Mouse (Mus musculus) right cerebral cortex, adult 18-20 months (tissue): ENCODE measurements at regions not wholly inside any gene's neighbourhood (a gene's known extent, or its start where the extent isn't known, plus 50 kb on each side); places are given as distances from the start of the nearest gene placed in this dataset.

Experiments
- DNase-seq: peaks from one replicate; pipeline ENCODE4 v3.0.0; 2022; ENCODE audit warnings: mixed read lengths

DNA sequence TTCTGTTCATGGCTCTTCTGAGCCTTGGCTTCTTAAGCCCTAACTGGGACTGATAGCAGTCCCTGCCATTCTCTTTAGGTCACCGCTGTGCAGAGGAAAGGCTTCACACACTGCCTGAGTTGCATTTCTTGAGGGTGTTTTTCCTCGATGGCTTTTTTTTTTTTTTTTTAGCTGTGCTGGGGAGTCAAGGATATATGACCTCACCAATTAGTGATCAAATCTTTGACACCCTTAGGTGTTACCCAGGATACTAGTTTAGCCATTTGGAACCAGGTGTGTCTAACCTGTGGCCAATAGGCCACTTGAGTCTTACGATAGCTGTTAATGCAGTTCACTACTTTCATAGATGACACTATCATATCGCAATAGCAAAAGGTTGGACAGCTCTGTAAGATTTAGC lies 1247.5 kb upstream of the A1bg start:
- no peak for DNase-seq

DNA sequence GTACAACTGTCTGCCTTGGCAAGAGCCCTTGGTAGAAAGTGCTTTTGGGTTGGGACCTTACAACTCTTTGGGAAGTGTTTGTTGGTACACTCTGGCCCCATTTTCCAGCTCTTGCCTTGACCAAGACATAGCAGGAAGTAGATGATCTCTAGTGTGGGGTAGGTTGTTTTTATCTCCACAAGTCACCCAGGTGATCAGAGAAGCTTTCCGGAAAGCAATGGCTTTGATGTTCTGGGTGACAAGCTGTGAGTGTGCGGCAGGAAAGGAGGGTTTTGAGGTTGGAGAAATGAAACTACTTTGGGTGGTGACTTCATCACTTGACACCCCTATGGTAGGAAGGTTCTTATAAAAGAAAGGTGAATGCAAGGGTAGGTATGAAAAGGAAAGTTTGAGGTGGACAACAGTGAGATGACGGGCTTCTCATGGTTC lies 1246.8 kb upstream of the A1bg start:
- no peak for DNase-seq

DNA sequence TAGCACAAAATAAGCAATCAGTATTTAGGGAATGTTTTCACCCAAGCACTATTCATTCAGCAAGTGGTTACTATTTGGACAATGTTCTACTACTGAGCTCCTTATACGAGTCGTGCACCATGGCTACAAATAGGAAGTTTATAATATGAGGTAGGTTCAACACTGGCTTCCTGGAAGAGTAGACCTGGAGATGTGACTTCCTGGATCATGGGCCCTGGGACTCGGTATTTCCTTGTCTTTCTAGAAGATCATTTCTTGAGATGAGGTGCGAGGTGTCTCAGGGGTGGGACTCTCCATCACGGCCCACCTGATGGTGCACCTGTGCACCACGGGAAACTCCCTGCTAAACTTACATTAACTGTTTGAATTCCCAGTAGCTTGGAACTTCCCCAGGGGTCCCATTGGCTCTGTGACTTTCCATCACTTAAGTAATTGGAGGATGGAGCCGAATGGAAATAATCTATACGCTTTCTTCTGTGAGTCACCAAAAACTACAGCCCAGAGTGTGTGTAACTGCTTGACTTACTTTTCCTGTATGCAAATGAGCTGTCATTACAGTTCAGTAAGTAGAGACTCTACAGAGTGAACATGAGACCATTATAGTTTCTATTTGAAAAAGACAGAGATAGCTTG lies 1246.3 kb upstream of the A1bg start:
- DNase-seq = no peak

DNA sequence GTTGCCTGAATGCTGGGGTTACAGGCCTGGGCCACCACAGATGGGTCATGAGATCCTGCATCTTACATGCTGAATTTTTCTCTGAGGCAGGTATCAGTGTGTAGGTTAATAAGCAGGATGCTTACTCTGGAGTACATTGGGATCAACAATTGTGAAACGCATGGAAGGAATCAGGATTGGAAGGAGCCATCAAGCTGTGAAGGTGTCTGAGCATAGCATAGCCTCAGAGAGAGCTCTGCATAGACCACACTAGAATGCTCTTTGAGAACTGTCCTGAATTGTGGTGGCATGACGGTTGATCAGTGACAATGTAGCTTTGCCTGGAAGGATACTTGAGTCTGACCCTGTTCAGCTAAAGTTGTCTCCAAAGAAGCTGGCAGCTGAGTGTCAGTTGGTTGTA lies 1245.7 kb upstream of the A1bg start:
- no peak for DNase-seq

DNA sequence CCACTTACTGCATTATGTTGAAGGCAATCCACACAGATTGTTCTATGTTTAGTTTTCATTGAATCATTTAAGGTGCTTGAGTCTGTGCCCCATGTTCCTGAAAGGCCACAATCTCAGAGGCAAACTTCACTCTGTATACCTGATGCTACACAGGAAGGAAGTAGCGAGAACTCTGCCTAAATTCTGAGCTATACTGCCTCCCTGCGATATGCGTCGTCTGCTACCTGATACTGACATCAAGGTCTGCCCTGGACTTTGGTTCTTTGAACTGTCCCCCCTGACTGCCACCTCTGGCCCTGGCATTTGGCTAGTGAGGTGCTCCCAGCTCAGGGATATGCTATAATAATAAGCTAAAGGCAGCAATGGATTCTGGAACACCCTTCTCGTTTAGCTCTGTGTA lies 1244.0 kb upstream of the A1bg start:
- no peak for DNase-seq

DNA sequence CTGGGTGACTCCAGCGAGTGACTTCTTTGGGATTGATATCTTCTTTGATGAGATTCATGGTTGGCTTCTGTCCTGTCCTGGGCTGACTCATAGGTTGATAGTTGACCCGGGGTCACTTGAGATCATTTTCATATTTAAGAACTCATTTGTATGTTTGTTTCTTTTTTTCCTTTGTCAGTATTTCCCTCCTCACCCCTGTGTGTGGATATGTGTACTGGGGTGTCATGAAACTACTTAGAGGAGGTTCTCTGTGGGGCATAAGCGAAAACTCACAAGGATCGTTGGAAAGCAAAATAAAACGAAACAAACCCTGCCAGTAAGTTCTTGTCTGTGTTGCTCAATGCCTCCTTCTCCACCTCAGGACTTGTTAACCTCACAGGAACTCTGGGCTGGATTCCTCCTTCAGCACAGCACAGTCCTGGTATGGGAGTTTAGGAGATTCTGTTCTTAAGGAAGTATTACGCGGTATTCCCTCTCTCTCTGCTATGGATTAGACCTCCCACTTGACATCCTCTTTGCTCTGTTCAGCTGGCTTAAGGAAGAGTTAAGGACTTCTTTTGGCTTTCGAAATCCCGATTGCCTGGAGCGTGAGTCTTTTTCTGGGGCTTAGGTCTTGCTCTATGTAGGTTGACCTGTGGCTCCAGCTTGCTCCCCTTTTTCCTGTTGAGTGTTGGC lies 1243.2 kb upstream of the A1bg start:
- no peak for DNase-seq

DNA sequence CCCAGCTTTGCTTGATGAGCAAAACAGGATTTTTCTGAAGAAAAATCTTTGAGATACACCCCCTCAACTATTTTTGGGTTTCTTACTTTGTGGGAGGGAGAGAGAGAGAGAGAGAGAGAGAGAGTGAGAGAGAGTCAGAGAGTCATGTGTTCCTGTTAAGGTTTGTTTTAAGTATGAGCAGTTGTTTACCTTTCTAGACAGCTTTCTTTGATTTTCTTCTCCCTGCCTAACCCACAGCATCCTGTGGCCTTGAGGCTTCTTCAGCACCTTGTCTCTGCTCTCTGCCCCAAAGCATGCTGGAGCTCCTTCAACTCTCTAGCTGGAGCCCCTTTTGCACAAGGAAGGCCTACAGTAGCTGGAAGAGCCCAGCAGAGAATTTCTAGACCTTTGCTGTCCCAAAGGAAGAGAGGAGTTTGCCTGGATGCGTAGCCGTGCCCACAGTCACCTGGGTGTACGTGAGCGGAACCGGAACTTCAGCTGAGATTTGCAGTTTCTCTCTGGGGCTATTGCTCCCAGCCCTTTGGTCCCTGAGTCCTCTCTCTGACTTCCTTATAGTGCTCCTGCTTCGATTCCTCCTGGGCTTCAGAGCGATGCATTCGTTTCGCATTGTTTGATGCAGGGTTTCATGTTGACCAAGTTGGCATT lies 1242.1 kb upstream of the A1bg start:
- no peak for DNase-seq

DNA sequence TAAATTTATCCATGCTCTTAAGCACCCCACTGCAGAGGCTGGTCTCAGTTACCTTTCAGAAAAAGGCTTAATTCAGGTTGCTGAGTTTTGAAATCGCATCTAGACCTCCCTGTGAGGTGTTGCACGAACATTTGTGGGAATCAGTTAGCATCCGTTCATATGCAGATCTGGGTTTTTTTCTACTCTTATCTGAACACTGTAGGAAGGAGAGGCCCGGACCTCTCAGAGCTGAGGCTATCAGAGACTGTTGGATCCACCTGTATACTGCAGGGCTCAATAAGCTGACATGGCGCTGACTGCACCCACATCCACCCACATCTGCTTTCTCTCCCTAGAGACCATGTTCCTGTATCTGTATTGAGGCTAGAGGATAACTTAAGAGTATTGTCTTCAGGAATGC lies 1240.4 kb upstream of the A1bg start:
- no peak for DNase-seq

DNA sequence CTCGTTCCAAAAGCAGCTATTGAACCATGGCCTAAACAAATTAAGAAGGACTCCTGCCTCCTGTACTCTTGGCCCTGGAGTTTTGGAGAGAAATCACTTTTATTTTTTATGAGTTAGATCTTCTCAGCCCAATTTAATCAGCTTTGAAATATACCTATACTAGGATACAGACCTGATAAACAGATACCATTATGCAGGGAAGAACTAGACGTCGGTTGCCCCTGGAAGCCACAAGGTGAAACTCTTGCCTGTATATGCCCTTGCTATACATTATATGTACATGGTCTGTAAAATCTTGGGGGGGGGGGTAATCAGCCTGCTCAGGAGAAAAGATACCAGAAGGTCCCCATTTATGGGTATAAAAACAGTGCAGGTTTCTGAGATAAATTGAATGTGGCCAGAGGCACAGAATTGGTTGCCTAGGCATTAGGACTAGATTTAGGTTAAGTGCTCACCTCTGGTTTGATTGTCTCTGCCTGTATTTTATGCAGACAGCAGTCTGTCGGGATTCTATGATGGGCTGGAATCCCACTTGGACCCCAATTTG lies 1239.9 kb upstream of the A1bg start:
- no peak for DNase-seq

DNA sequence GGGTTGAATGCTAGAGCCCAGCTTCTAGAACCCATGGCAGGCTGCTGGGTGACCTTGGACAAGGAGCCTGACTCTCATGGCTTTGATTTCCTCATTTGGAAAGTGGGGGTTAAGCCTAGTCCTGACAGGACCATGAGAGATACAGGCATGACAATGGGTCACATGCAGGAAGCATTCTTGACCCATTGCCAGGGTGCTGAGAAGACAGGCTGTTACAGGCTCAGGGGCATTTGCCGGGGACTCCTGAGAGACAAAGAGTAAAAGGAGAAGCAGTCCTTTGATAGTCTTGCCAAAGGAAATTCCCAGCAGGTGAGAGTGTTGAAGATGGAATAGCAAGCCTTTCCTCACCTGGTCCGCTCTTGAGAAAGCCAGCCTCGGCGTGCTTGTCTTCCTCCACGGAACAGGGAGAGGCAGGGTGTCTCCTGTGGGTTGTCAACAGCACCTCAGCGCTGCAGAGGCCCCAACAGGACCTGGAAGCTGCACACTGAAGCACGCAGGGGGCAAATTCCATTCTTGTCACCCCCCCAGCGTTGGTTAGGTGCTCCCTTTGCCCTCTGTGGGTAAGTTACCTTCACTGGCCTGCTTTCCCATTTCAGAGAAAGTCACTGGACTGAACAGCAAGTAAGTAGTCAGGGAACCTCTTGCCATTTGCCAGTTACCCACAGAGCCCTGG lies 1239.3 kb upstream of the A1bg start:
- no peak for DNase-seq

DNA sequence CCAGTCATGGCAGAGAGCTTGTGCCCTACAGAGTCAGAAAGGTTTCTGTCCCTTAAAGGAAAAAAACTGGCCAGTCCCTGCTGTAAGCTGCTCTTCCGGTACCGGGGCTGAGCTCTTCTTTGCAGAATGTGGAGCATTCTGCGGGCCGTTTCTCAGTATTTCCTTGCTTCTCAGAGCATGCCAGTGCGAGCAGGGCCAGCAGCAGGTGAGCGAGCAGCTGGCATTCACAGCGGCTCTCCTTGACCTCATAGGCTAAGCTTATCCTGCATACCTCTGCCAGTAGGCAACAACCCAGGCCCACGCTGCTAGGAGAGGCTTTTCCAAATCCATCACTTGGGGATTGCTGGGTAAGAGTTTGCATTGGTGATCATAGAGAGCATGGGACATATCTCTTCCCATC lies 1238.2 kb upstream of the A1bg start:
- no peak for DNase-seq

DNA sequence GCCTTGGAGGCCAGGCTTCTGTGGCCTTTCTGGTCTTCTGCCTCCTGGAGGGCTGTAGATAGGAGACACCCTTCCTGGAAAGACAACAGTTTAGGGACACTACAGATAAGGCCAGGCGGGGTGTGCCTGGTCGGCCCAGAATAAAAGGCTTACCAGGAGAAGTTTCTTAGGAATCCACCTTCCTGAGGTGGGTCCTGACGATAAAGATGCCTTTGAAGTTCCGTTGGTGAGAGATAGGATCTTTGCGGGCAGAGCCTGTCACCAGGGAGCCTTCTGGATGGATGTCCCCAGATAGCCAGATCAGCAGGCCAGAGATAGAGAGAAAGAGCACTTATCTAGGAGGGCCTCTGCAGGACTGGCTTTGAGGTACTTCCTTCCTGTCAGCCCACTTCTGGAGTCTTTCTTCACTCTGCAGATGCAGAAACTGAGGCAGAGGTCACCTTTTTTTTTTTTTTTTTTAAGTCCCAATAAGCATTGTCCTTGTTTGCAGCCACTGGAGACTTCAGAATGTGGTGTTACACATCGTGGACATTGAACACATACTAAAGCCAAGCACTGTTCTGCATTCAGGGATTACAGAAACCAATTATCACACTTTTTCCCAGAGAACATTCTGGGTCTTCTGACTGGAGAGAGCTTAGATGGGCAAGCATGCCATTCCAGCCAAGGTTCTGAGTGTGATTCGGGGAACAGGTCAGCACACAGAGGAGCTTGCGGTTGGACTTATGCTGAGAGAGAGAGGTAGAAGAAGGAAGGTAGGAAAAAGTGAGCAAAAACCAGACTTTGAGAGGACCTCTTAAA lies 1236.3 kb upstream of the A1bg start:
- DNase-seq = no peak

DNA sequence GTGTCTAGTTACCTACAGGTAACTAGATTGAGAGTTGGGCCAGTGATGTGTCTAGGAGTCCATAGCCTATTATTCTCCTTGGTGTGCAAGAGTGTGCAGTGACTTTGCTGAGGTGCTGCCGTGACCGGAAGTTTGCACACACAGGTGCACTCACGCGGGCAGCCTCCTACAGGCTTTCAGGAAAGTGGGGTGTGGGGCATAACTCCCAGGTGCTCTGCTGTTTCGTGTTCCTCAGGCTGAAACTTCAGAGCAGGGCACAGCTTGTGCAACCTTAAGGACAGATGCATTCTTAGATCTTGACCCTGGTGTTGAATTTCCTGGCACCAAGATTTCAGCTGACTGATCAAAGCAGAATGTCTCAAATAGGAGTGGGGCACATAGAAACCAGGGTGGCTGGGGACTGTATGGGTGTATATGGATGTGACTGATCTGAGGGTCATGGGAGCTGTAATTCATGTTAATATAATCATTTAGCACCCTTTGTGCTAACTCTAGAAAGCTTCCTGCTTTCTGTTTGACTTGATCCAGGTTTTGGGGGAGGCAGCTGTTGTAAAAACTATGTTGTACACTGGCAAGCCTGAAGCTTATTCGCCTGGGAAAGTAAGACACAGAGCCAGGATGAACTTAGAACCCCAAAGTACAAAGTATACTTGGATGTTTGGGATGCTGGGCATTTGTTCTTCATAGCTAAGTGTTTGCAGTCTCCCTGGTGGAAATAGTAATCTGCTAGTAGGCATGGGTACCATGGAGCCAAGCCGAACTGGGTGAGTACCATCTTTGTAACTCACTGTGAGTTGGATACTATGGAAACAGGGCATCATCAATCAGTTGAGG lies 1234.6 kb upstream of the A1bg start:
- DNase-seq = no peak

DNA sequence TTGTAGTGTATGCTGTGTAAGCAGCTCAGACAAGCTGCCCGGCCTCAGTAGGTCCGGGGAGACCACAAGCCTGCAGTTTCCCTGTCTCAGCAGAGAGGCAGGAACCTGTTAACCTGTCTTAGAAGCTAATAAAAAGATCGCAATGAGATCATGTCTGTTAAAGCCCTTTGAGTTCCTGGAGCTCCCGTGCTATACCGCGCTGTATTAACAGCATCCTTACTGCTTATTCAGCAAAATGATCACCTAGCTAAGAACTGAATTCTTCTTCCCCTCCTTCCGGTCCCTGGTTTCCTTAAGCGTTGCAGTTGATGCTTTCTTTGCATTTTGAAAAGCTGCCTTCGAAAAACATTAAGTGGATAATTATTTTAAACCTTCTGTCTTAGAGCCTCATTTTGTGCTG lies 1230.4 kb upstream of the A1bg start:
- DNase-seq = no peak

DNA sequence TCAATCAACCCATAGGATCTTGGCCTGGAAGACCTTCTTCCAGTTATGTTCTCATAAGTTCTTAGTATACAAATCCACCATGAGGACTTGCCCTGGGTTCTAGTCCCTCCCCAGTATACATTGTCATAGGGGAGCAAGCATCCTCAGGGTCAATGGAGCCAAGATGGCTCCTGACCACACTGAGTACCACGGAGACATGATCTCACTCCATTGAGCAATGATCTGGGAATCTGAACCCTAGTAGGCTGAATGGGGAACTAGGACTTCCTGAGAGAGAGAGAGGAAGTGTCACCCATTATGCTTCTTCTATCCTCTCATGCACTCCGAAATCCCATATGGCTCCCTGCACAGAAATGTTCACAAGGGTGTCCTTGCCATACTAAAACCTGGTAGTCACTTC lies 1229.3 kb upstream of the A1bg start:
- DNase-seq = no peak

DNA sequence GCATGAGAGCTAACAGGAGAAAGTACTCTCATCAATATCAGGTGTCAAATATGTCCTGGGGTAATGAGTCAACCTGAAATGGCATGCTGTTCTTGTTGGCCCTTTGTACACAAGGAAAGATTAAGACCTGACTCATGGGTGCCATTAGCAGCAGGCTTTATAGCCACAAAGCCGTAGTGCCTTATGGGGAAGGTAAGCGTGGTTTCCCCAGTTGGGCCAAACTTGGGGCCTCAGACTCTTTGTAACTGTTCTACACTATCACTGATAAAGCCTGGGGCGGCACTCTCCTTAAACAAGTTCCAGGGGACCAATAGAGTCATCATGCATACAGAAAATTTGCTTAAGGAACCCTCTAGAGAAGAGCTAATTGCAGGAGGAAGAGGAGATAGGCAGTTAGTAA lies 1228.9 kb upstream of the A1bg start:
- DNase-seq = no peak

DNA sequence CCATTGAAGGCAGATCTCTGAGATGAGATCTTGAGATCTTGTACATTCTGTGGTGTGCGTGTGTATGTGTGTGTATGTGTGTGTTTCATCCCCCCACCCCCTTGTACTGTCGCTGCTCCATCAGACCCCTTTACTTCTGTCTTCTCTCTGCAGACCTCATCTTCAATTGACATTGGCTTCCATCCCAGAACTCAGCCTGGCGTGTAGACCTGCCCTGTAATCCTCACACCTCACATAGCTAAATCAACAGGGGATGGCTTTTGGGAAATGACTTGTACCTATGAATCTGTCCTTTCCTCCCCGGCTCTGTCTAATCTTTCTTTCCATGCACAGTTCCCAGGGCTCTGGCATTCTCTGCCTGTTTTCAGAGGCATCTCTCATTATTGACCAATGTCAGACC lies 1227.5 kb upstream of the A1bg start:
- no peak for DNase-seq

DNA sequence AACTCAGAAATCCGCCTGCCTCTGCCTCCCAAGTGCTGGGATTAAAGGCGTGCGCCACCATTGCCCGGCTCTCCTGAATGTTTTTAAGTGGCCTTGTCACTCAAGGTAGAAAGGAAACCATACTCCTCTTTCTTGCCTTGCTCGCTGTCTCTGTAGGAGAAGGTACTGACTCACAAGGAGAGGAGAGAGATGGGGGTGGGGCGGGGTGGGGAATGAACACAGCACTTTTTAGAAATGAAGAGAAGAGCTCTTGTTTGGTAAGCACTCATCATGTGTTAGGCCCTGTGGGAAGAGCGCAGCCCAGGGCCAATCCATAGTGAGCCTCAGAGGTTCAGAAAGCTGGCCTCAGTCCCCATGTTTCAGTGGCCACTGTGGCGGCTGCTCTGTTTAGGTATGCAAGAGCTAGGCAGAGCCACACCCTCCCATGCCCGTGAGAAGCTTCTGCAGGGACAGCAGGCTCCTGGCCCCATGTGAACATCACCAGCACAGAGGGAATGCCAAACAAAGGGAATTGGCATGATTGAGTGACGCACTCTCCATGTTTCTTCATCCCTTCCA lies 1225.9 kb upstream of the A1bg start:
- no peak for DNase-seq

DNA sequence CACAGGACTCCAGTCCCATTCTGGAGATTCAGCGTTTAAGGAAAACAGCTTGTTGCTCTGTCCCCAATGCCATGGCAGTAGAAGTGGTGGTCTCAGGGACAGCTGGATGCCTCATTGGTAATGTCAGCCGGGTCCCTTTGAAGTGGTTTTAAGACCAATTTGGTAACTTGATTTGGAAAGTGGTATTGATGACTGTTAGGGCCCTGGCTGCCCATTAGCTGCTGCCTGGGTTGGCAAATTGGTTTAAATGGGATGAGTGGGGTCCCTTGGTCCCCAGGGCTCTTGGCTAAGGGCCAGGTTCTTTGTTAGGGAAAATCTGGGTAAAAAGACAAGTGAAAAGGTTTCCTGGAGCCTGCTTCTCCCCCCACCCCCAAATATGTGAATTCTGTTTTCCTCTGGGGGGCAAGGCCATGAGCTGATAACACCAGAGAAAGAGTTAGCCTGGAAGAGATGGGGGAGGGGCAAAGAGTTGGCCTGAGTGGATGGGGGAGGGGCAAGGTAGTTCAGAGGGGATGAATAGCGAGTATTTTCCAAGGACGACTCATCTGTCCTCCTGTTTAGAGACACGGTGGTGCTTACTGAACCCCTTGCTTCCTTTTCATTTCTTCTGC lies 1224.6 kb upstream of the A1bg start:
- DNase-seq = no peak

DNA sequence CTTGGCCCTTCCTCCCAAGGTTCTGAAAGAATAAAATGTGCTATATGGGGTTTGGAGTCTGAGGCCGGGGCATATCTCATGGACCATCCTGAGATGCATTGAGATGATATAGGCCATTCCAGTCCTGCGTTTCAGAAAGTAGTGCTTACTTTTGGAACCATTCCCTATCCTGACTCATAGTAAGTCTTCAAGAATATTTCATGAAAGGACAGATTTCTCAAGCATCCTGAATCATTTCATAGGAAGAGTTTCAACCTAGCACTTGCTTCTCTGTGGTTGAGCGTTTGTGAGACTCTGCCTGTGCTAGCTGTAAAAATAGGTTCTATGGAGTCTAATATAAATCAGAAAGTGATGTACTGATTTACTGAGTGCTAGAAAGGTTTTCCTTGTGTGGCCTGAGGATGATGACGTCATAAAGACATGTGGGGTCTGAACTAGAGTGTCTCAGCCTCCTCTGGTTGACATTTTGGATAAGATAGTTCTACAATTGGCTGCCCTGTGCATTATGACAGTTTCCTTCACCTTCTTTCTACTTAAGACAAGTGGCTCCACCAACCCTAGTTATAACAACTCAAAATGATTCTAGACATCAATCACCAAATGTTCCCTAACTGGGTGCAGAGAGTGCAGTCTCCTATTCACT lies 1223.0 kb upstream of the A1bg start:
- no peak for DNase-seq
